ENCODE assay signal across 15 mouse cellular contexts in genomic region chr14:25402409-25402808, GRCm38 (mm10). TPM values are rescaled to one million over a fixed set of nuclear protein-coding genes. Genes with fewer than 3 reads are reported as not detected.
DNase-seq lines count a peak whose midpoint lies in the region; ATAC-seq and TF ChIP-seq lines count a peak whose summit lies in the region.
"Had no signal": no experiment of that assay in that cellular context is flagged by ENCODE, and none has a peak within 500 bp of the region (broad histone marks: within the 10 kb centered on the region; RNA-seq: fewer than 3 reads in every experiment).

No protein-coding gene starts in this region.

- H3K27me3 ChIP-seq in lung, embryonic 14.5 days (ENCODE audit: insufficient read depth, low read length), result no peaks in the 10 kb centered on the region
- H3K27me3 ChIP-seq in liver, embryonic 14.5 days (ENCODE audit: control insufficient read depth, insufficient read depth, low read length), result no peaks in the 10 kb centered on the region
- H3K27me3 ChIP-seq in intestine, embryonic 16.5 days (replicated peaks; ENCODE audit: control insufficient read depth, insufficient read depth, low read length), result no peaks in the 10 kb centered on the region
- H3K27me3 ChIP-seq: midbrain, embryonic 13.5 days had no signal

- WGBS in lung, embryonic 14.5 days, result 59% methylated on average over 1 of the region's 1 CpGs
- 14% methylated on average over 1 of the region's 1 CpGs for WGBS in liver, embryonic 14.5 days (ENCODE audit: insufficient replicate concordance)
- WGBS in intestine, embryonic 16.5 days, result 89% methylated on average over 1 of the region's 1 CpGs

- H3K9me3 ChIP-seq in lung, embryonic 14.5 days (ENCODE audit: low read depth, low read length), result no peaks in the 10 kb centered on the region
- no peaks in the 10 kb centered on the region for H3K9me3 ChIP-seq in liver, embryonic 14.5 days (ENCODE audit: control insufficient read depth, low read length)
- H3K9me3 ChIP-seq in intestine, embryonic 16.5 days (ENCODE audit: control insufficient read depth, low read length), result no peaks in the 10 kb centered on the region
- H3K9me3 ChIP-seq: midbrain, embryonic 13.5 days had no signal

- H3K4me2 ChIP-seq in lung, embryonic 14.5 days, result 0 out of 2 replicates have a peak overlapping the region, but pooled peaks have one; percentile 33
- H3K4me2 ChIP-seq in liver, embryonic 14.5 days (ENCODE audit: low read depth), result peak overlapping the region; percentile 65
- H3K4me2 ChIP-seq in intestine, embryonic 16.5 days (ENCODE audit: low read depth, low read length), result no peak overlapping the region
- H3K4me2 ChIP-seq: midbrain, embryonic 13.5 days had no signal

- no peak overlapping the region for H3K9ac ChIP-seq in lung, embryonic 14.5 days
- H3K9ac ChIP-seq in liver, embryonic 14.5 days (replicated peaks), result peak overlapping the region; percentile 28
- H3K9ac ChIP-seq in intestine, embryonic 16.5 days (ENCODE audit: low read depth, low read length), result no peak overlapping the region
- H3K9ac ChIP-seq: midbrain, embryonic 13.5 days had no signal

- TF ChIP-seq EP300 in liver, embryonic 14.5 days (IDR thresholded peaks at IDR 0.05; ENCODE audit: low read depth), result no peak

- no peak for DNase-seq in gastrocnemius, adult 2 months
- DNase-seq in gastrocnemius, postnatal 36 days, result no peak
- DNase-seq in lung, embryonic 14.5 days, result no peak
- no peak for DNase-seq in lung, postnatal 10 days
- DNase-seq in liver, embryonic 14.5 days (ENCODE audit: low read depth in 3 of 3, low spot score in 3 of 3), result peak in 1 of 3 experiments; percentile 28
- no peak for DNase-seq in adrenal gland, adult 8-10 months
- DNase-seq: adrenal gland, postnatal 10 days; cerebellum, adult 9-11 months; embryo, embryonic 11 days; kidney, postnatal 25 days; right cerebral cortex, postnatal 14 days had no signal

- no peaks in the 10 kb centered on the region for H3K4me1 ChIP-seq in lung, embryonic 14.5 days (ENCODE audit: insufficient read depth)
- peaks cover 45 to 57% of the 10 kb centered on the region in 2 experiments for H3K4me1 ChIP-seq in liver, embryonic 14.5 days (replicated peaks; ENCODE audit: control insufficient read depth in 2 of 2, insufficient read depth in 2 of 2, low read length in 1 of 2)
- H3K4me1 ChIP-seq in intestine, embryonic 16.5 days (ENCODE audit: control insufficient read depth, insufficient read depth, low read length), result peaks cover 16% of the 10 kb centered on the region

- no peak for ATAC-seq in lung, embryonic 14.5 days (ENCODE audit: insufficient read depth)
- ATAC-seq in granulocyte monocyte progenitor cell, adult 5-6 weeks (replicated peaks; ENCODE audit: poor library complexity, severe bottlenecking), result 0 out of 2 replicates have a peak, but pooled peaks have one; percentile 16
- peak; percentile 29 for ATAC-seq in liver, embryonic 14.5 days (ENCODE audit: insufficient read depth)
- no peak for ATAC-seq in intestine, embryonic 16.5 days
- ATAC-seq: intestine, postnatal 0 days; midbrain, embryonic 13.5 days had no signal

- H3K4me3 ChIP-seq in gastrocnemius, adult 2 months, result no peak overlapping the region
- no peak overlapping the region for H3K4me3 ChIP-seq in lung, embryonic 14.5 days (ENCODE audit: low read depth, low read length)
- H3K4me3 ChIP-seq in liver, embryonic 14.5 days (ENCODE audit: insufficient read depth in 1 of 2, low read depth in 2 of 2, low read length in 2 of 2), result peak overlapping the region in 1 of 2 experiments; percentile 10; a peak in 2 of 4 replicates
- H3K4me3 ChIP-seq in intestine, embryonic 16.5 days (ENCODE audit: low read length), result no peak overlapping the region
- H3K4me3 ChIP-seq: midbrain, embryonic 13.5 days had no signal

- intact Hi-C loops in gastrocnemius, adult 2 months (cut with DNase I), result no loop called here
- intact Hi-C loops in gastrocnemius, postnatal 36 days (cut with DNase I), result no loop called here

- TF ChIP-seq CTCF in gastrocnemius, adult 2 months (IDR thresholded peaks at IDR 0.05), result no peak
- no peak for TF ChIP-seq CTCF in lung, embryonic 14.5 days (IDR thresholded peaks at IDR 0.05; ENCODE audit: low read depth)
- no peak for TF ChIP-seq CTCF in liver, embryonic 14.5 days (IDR thresholded peaks at IDR 0.05; ENCODE audit: low read depth)

- H3K36me3 ChIP-seq in lung, embryonic 14.5 days (ENCODE audit: insufficient read depth), result no peaks in the 10 kb centered on the region
- no peaks in the 10 kb centered on the region for H3K36me3 ChIP-seq in liver, embryonic 14.5 days (replicated peaks; ENCODE audit: control insufficient read depth, insufficient read depth, low read depth)
- H3K36me3 ChIP-seq in intestine, embryonic 16.5 days (ENCODE audit: control insufficient read depth, insufficient read depth, low read length), result no peaks in the 10 kb centered on the region
- H3K36me3 ChIP-seq: midbrain, embryonic 13.5 days had no signal

- H3K27ac ChIP-seq in gastrocnemius, adult 2 months, result peak overlapping the region; percentile 6; the same call in 1 of the 2 replicates
- H3K27ac ChIP-seq in lung, embryonic 14.5 days (ENCODE audit: low read depth), result peak overlapping the region; percentile 73; the same call in 1 of the 2 replicates
- peak overlapping the region; percentile 83 for H3K27ac ChIP-seq in liver, embryonic 14.5 days
- no peak overlapping the region for H3K27ac ChIP-seq in intestine, embryonic 16.5 days (ENCODE audit: low read length)
- H3K27ac ChIP-seq: midbrain, embryonic 13.5 days had no signal

RNA-seq across cellular contexts. Expression of gene Zmiz1, which starts 56.6 kb away (rescaled TPM):
- total RNA-seq in gastrocnemius, adult 2 months (2021), result 10 to 100 TPM; 27.4 to 34.5 TPM
- total RNA-seq in gastrocnemius, postnatal 36 days (2021), result 10 to 100 TPM; 24.3 to 27.2 TPM
- polyA plus RNA-seq in lung, embryonic 14.5 days (2014; fragmentation: Nextera tagmentation; extraction: Ambion mirVana), result 33.5 TPM in 2 replicates
- total RNA-seq in granulocyte monocyte progenitor cell, adult 5-6 weeks (2014; fragmentation: Nextera tagmentation), result 93.2 and 97.4 TPM in 2 replicates
- total RNA-seq in granulocyte monocyte progenitor cell, adult 5-6 weeks (2017), result 6.9 and 8.9 TPM in 2 replicates
- polyA plus RNA-seq in liver, embryonic 14.5 days (2012; rRNA removed), result 3.4 and 3.6 TPM in 2 replicates
- 4.0 and 4.6 TPM in 2 replicates for polyA plus RNA-seq in liver, embryonic 14.5 days (2014; fragmentation: Nextera tagmentation; extraction: Ambion mirVana)
- 100 to 1,000 TPM in 2 of 4 experiments, 10 to 100 TPM in 2; 90.3 to 192 (median 125) TPM for total RNA-seq in adrenal gland, adult 8-10 months (2022)
- 21.2 and 22.3 TPM in 2 replicates for polyA plus RNA-seq in intestine, embryonic 16.5 days (2015; fragmentation: Nextera tagmentation; extraction: Ambion mirVana)

Comparison
In these comparisons a context has a peak if more than half of its experiments do, and no peak if none do; other contexts are left out.
1. ATAC-seq: peak in granulocyte monocyte progenitor cell, adult 5-6 weeks (single experiment) and liver, embryonic 14.5 days (single experiment); none in lung, embryonic 14.5 days (single experiment) and intestine, embryonic 16.5 days (single experiment).